Mouse (Mus musculus): Measurements from ENCODE around the gene Filip1. TPM values are rescaled to one million over a fixed set of nuclear protein-coding genes. Genes with fewer than 3 reads are reported as not detected.

Filip1 gene
- polyA plus RNA-seq, 2 experiments: 4.9 to 6.0 TPM

- Histone ChIP-seq H3K36me3 (ENCODE audit: control insufficient read depth, insufficient read depth, low read length) (no peaks in the 10 kb centered on the region), H3K27ac (replicated peaks; ENCODE audit: low read depth, low read length) (no peak overlapping the region), H3K9me3 (ENCODE audit: control insufficient read depth, low read length) (no peaks in the 10 kb centered on the region), H3K4me1 (ENCODE audit: control insufficient read depth, insufficient read depth, low read length) (peaks cover 4% of the 10 kb centered on the region), H3K9ac (ENCODE audit: low read depth, low read length, severe bottlenecking) (no peak overlapping the region), H3K27me3 (ENCODE audit: control insufficient read depth, insufficient read depth, low read length) (no peaks in the 10 kb centered on the region), H3K4me2 (replicated peaks; ENCODE audit: low read depth, low read length, severe bottlenecking) (no peak overlapping the region), H3K4me3 (replicated peaks; ENCODE audit: low read length) (no peak overlapping the region)
- TF ChIP-seq POLR2A (IDR thresholded peaks at IDR 0.05; ENCODE audit: borderline replicate concordance, extremely low read depth, insufficient read depth, insufficient read length): no peak
- WGBS: 68% methylated on average over 10 of the region's 10 CpGs
- ATAC-seq (ENCODE audit: low FRiP score, low read depth) (no peak), DNase-seq (ENCODE audit: low spot score) (no peak)
These were observed 29.4 kb downstream of the Filip1 start for GRCm38 (mm10) chr9:79983244-79983643.

- Histone ChIP-seq H3K9ac (ENCODE audit: low read depth, low read length, severe bottlenecking) (no peak overlapping the region), H3K4me2 (replicated peaks; ENCODE audit: low read depth, low read length, severe bottlenecking) (no peak overlapping the region), H3K4me1 (ENCODE audit: control insufficient read depth, insufficient read depth, low read length) (peaks cover 10% of the 10 kb centered on the region), H3K9me3 (ENCODE audit: control insufficient read depth, low read length) (no peaks in the 10 kb centered on the region), H3K27ac (replicated peaks; ENCODE audit: low read depth, low read length) (no peak overlapping the region), H3K27me3 (ENCODE audit: control insufficient read depth, insufficient read depth, low read length) (no peaks in the 10 kb centered on the region), H3K36me3 (ENCODE audit: control insufficient read depth, insufficient read depth, low read length) (no peaks in the 10 kb centered on the region), H3K4me3 (replicated peaks; ENCODE audit: low read length) (no peak overlapping the region)
- TF ChIP-seq POLR2A (IDR thresholded peaks at IDR 0.05; ENCODE audit: borderline replicate concordance, extremely low read depth, insufficient read depth, insufficient read length): no peak
- 90% methylated on average over 2 of the region's 2 CpGs for WGBS
- no peak for DNase-seq (ENCODE audit: low spot score)
- ATAC-seq (ENCODE audit: low FRiP score, low read depth): no peak
These were observed 33.4 kb downstream of the Filip1 start for GRCm38 (mm10) chr9:79979274-79979673.

GRCm38 (mm10) chr9:79978228-79979024 lies 34.2 kb downstream of the Filip1 start:
- no peak overlapping the region for H3K9ac ChIP-seq (ENCODE audit: low read depth, low read length, severe bottlenecking)
- DNase-seq (ENCODE audit: low spot score): peak; percentile 46
- WGBS: 52% methylated on average over 12 of the region's 12 CpGs
- no peaks in the 10 kb centered on the region for H3K9me3 ChIP-seq (ENCODE audit: control insufficient read depth, low read length)
- H3K27me3 ChIP-seq (ENCODE audit: control insufficient read depth, insufficient read depth, low read length): no peaks in the 10 kb centered on the region
- H3K4me1 ChIP-seq (ENCODE audit: control insufficient read depth, insufficient read depth, low read length): peaks cover 10% of the 10 kb centered on the region
- no peak for ATAC-seq (ENCODE audit: low FRiP score, low read depth)
- TF ChIP-seq POLR2A (IDR thresholded peaks at IDR 0.05; ENCODE audit: borderline replicate concordance, extremely low read depth, insufficient read depth, insufficient read length): no peak
- H3K36me3 ChIP-seq (ENCODE audit: control insufficient read depth, insufficient read depth, low read length): no peaks in the 10 kb centered on the region
- H3K4me3 ChIP-seq (replicated peaks; ENCODE audit: low read length): peak overlapping the region; percentile 21
- peak overlapping the region; percentile 73 for H3K4me2 ChIP-seq (replicated peaks; ENCODE audit: low read depth, low read length, severe bottlenecking)
- H3K27ac ChIP-seq (replicated peaks; ENCODE audit: low read depth, low read length): peak overlapping the region; percentile 68

GRCm38 (mm10) chr9:79977549-79977971 lies 35.1 kb downstream of the Filip1 start:
- Histone ChIP-seq H3K4me1 (ENCODE audit: control insufficient read depth, insufficient read depth, low read length) (peaks cover 10% of the 10 kb centered on the region), H3K9ac (ENCODE audit: low read depth, low read length, severe bottlenecking) (peak overlapping the region; percentile 58), H3K27me3 (ENCODE audit: control insufficient read depth, insufficient read depth, low read length) (no peaks in the 10 kb centered on the region), H3K9me3 (ENCODE audit: control insufficient read depth, low read length) (no peaks in the 10 kb centered on the region), H3K4me2 (replicated peaks; ENCODE audit: low read depth, low read length, severe bottlenecking) (peak overlapping the region; percentile 73), H3K36me3 (ENCODE audit: control insufficient read depth, insufficient read depth, low read length) (no peaks in the 10 kb centered on the region), H3K4me3 (replicated peaks; ENCODE audit: low read length) (peak overlapping the region; percentile 21), H3K27ac (replicated peaks; ENCODE audit: low read depth, low read length) (peak overlapping the region; percentile 68)
- DNase-seq (ENCODE audit: low spot score) (peak; percentile 71), ATAC-seq (ENCODE audit: low FRiP score, low read depth) (peak; percentile 90)
- no peak for TF ChIP-seq POLR2A (IDR thresholded peaks at IDR 0.05; ENCODE audit: borderline replicate concordance, extremely low read depth, insufficient read depth, insufficient read length)
- WGBS: 5% methylated on average over 13 of the region's 13 CpGs

- H3K9ac ChIP-seq (ENCODE audit: low read depth, low read length, severe bottlenecking): no peak overlapping the region
- peak overlapping the region; percentile 21; the same call in 1 of the 2 replicates for H3K4me3 ChIP-seq (replicated peaks; ENCODE audit: low read length)
- H3K36me3 ChIP-seq (ENCODE audit: control insufficient read depth, insufficient read depth, low read length): no peaks in the 10 kb centered on the region
- no peak for TF ChIP-seq POLR2A (IDR thresholded peaks at IDR 0.05; ENCODE audit: borderline replicate concordance, extremely low read depth, insufficient read depth, insufficient read length)
- H3K4me2 ChIP-seq (replicated peaks; ENCODE audit: low read depth, low read length, severe bottlenecking): 0 out of 2 replicates have a peak overlapping the region, but pooled peaks have one; percentile 1
- H3K9me3 ChIP-seq (ENCODE audit: control insufficient read depth, low read length): no peaks in the 10 kb centered on the region
- ATAC-seq (ENCODE audit: low FRiP score, low read depth) (no peak), DNase-seq (ENCODE audit: low spot score) (no peak)
- peaks cover 10% of the 10 kb centered on the region for H3K4me1 ChIP-seq (ENCODE audit: control insufficient read depth, insufficient read depth, low read length)
- H3K27me3 ChIP-seq (ENCODE audit: control insufficient read depth, insufficient read depth, low read length): no peaks in the 10 kb centered on the region
- WGBS: 61% methylated on average over 8 of the region's 8 CpGs
- no peak overlapping the region for H3K27ac ChIP-seq (replicated peaks; ENCODE audit: low read depth, low read length)
These were observed 35.9 kb downstream of the Filip1 start for GRCm38 (mm10) chr9:79976789-79977188.

Measured in limb, embryonic 14.5 days (tissue).